Mouse (Mus musculus) liver, adult 2 months (tissue): Measurements from ENCODE around the gene Peak1. TPM values are rescaled to one million over a fixed set of nuclear protein-coding genes. Genes with fewer than 3 reads are reported as not detected.

Source experiments
- DNase-seq: peaks from one replicate; pipeline ENCODE4 v3.0.0-alpha.2; 2011; ENCODE audit warnings: low read depth, low spot score; ENCODE audit errors: extremely low read depth
- H3K27ac ChIP-seq: fragments of 200-500 bp; replicated peaks from 2 replicates; pipeline ENCODE4 v1.5.1; 2012; ENCODE audit warnings: low read depth, mild to moderate bottlenecking, control low read depth, inconsistent platforms, low read length; ENCODE audit not compliant: insufficient read depth
- H3K27me3 ChIP-seq: fragments of 200-500 bp; 2 replicates; pipeline ENCODE4 v1.6.1; 2012; ENCODE audit warnings: mild to moderate bottlenecking, moderate library complexity, low read length, inconsistent platforms; ENCODE audit not compliant: control insufficient read depth, insufficient read depth
- H3K36me3 ChIP-seq: fragments of 200-500 bp; 2 replicates; pipeline ENCODE4 v1.6.1; 2012; ENCODE audit warnings: low read length, inconsistent platforms; ENCODE audit not compliant: control insufficient read depth, insufficient read depth
- H3K4me1 ChIP-seq: fragments of 200-500 bp; 2 replicates; pipeline ENCODE4 v1.6.1; 2011; ENCODE audit warnings: low read length; ENCODE audit not compliant: control insufficient read depth, insufficient read depth
- H3K4me3 ChIP-seq: fragments of 200-500 bp; 2 replicates; pipeline ENCODE4 v1.5.1; 2011; ENCODE audit warnings: low read depth, mild to moderate bottlenecking, control low read depth, low read length, moderate library complexity; ENCODE audit not compliant: insufficient read depth
- H3K79me2 ChIP-seq: fragments of 200-500 bp; 2 replicates; pipeline ENCODE4 v1.6.1; 2012; ENCODE audit warnings: inconsistent platforms, mild to moderate bottlenecking, low read length, moderate library complexity; ENCODE audit not compliant: control insufficient read depth, insufficient read depth
- H3K9ac ChIP-seq: fragments of 200-500 bp; 2 replicates; pipeline ENCODE4 v1.6.1; 2012; ENCODE audit warnings: low read depth, mild to moderate bottlenecking, control low read depth, inconsistent platforms, low read length
- CTCF ChIP-seq: fragments of 200-500 bp; IDR thresholded peaks from 2 replicates; pipeline ENCODE4 v1.5.1; 2011; ENCODE audit warnings: low read depth, low read length, control low read depth
- POLR2A ChIP-seq: fragments of 200-500 bp; IDR thresholded peaks from 2 replicates; pipeline ENCODE4 v1.6.1; 2011; ENCODE audit warnings: low read length, control low read depth; ENCODE audit not compliant: insufficient read depth; ENCODE audit errors: extremely low read depth
- WGBS: fragments of 180-500 bp; shearing (Covaris S2); methylation state at CpG from one replicate; pipeline ENCODE4 v1.1.7; 2018; 5-methylcytosine and 5-hydroxymethylcytosine counted together
- polyA plus RNA-seq: library from polyadenylated mRNA; depleted of rRNA; stranded (reverse); fragments of >200 nt; gene quantifications from 2 replicates; pipeline ENCODE4 v1.2.3, GENCODE M21; 2012
- total RNA-seq: library from RNA; depleted of rRNA; stranded (reverse); fragments of >200 nt; gene quantifications from 2 replicates; pipeline ENCODE4 v1.2.3, GENCODE M21; 2014

Peak1 gene
- total and polyA plus RNA-seq, 2 experiments: 2.8 to 10.7 TPM

- no peak for TF ChIP-seq CTCF
- no peak for TF ChIP-seq POLR2A
- no peak for DNase-seq
- H3K27me3 ChIP-seq: no peaks in the 10 kb centered on the region
- H3K4me3 ChIP-seq: no peak overlapping the region
- H3K4me1 ChIP-seq: no peaks in the 10 kb centered on the region
- H3K79me2 ChIP-seq: peaks cover 3% of the 10 kb centered on the region; the same call in 1 of the 2 replicates
- WGBS: 84% methylated on average over 5 of the region's 5 CpGs
- H3K27ac ChIP-seq: no peak overlapping the region
- H3K36me3 ChIP-seq: no peaks in the 10 kb centered on the region
- no peak overlapping the region for H3K9ac ChIP-seq
Observed at GRCm38 (mm10) chr9:56435821-56436526, 18.1 kb upstream of the Peak1 start.

DNA sequence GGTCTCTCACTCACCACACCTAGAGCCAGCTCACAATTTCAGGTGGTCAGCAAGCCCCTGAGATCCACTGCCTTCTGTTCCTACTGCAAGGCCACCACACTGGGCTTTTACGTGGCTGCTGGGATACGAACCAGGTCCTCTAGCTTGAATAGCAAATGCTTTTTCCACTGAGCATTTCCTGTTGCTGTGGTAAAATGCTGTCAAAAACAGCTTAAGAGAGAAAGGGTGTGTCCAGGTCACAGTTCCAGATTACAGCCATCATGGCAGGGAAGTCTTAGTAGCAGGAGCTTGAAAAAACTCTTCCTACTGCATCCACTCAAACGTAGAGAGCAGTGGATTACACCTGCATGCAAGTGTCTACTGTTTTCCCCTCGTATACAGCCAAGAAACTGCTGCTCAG lies 7.0 kb upstream of the Peak1 start:
- Histone ChIP-seq H3K79me2 (peaks cover 13% of the 10 kb centered on the region; the same call in 1 of the 2 replicates), H3K4me3 (no peak overlapping the region), H3K36me3 (no peaks in the 10 kb centered on the region), H3K27me3 (no peaks in the 10 kb centered on the region), H3K9ac (no peak overlapping the region), H3K4me1 (peaks cover 4% of the 10 kb centered on the region), H3K27ac (no peak overlapping the region)
- no peak for TF ChIP-seq POLR2A
- no peak for TF ChIP-seq CTCF
- DNase-seq: no peak
- WGBS: 75% methylated on average over 4 of the region's 4 CpGs

GRCm38 (mm10) chr9:56421991-56422390 lies 4.1 kb upstream of the Peak1 start:
- peaks cover 13% of the 10 kb centered on the region; the same call in 1 of the 2 replicates for H3K79me2 ChIP-seq
- H3K27me3 ChIP-seq: no peaks in the 10 kb centered on the region
- H3K9ac ChIP-seq: no peak overlapping the region
- peaks cover 10% of the 10 kb centered on the region for H3K4me1 ChIP-seq
- no peak overlapping the region for H3K4me3 ChIP-seq
- DNase-seq: no peak
- WGBS: 75% methylated on average over 5 of the region's 5 CpGs
- no peak for TF ChIP-seq CTCF
- no peak for TF ChIP-seq POLR2A
- no peak overlapping the region for H3K27ac ChIP-seq
- H3K36me3 ChIP-seq: no peaks in the 10 kb centered on the region

DNA sequence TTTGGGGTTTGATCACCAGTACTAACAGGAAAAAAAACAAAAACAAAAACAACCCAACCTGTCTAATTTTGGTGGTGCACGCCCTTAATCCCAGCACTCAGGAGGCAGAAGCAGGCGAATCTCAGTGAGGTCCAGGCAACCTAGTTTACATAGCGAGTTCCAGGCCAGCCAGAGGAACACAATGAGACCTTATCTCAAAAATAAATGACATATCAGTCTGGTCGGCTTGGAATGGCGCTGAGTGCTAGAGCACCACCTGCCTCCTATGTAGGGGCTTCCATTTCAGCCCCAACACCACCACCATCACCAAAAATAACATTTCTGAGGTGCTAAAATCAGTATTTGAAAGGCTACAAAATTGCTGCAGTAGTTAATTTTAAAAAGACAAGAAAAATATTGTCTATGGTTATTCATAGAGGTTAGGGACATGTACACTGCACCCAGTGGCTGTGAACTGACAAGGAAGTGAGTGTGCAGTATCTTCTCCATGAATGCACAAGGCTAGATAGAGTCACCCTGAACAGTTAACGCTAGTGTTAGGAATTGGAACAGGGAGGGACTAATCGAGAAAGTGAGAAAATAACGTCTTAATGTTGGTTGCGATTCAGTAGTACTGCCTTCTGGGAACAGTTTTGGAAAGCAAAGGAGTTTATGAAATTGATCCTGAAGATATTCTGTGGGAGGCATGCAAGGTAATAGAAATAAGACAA lies 3.2 kb upstream of the Peak1 start:
- Histone ChIP-seq H3K4me1 (peaks cover 11% of the 10 kb centered on the region), H3K27ac (no peak overlapping the region), H3K36me3 (no peaks in the 10 kb centered on the region), H3K4me3 (no peak overlapping the region), H3K9ac (no peak overlapping the region), H3K79me2 (peaks cover 13% of the 10 kb centered on the region; the same call in 1 of the 2 replicates), H3K27me3 (no peaks in the 10 kb centered on the region)
- TF ChIP-seq CTCF (no peak), POLR2A (no peak)
- 70% methylated on average over 9 of the region's 9 CpGs for WGBS
- DNase-seq: no peak

GRCm38 (mm10) chr9:56420236-56420635 lies 2.4 kb upstream of the Peak1 start:
- no peaks in the 10 kb centered on the region for H3K36me3 ChIP-seq
- peaks cover 11% of the 10 kb centered on the region for H3K4me1 ChIP-seq
- H3K27me3 ChIP-seq: no peaks in the 10 kb centered on the region
- H3K4me3 ChIP-seq: no peak overlapping the region
- no peak for DNase-seq
- peaks cover 13% of the 10 kb centered on the region; the same call in 1 of the 2 replicates for H3K79me2 ChIP-seq
- H3K9ac ChIP-seq: no peak overlapping the region
- H3K27ac ChIP-seq: no peak overlapping the region
- TF ChIP-seq POLR2A (no peak), CTCF (no peak)
- WGBS: 100% methylated on average over 1 of the region's 1 CpGs
